Mouse (Mus musculus) hindbrain, postnatal 0 days (tissue): ENCODE results near the gene Shld1. TPM values are rescaled to one million over a fixed set of nuclear protein-coding genes. Genes with fewer than 3 reads are reported as not detected.

Experiments
- ATAC-seq: fragments of 200-750 bp; cut with Nextera tagmentation; 2 replicates; pipeline ENCODE4 v1.8.0; 2017; ENCODE audit warnings: mild to moderate bottlenecking, moderate TSS enrichment, moderate library complexity
- DNase-seq: peaks from one replicate; pipeline ENCODE4 v3.0.0-alpha.2; 2015; ENCODE audit warnings: low spot score
- H3K27ac ChIP-seq: fragments of 300-500 bp; sonication (generic); 2 replicates; pipeline ENCODE4 v1.5.1; 2014; ENCODE audit warnings: mild to moderate bottlenecking
- H3K27me3 ChIP-seq: fragments of 300-500 bp; sonication (generic); 2 replicates; pipeline ENCODE4 v1.6.1; 2014; ENCODE audit warnings: low read length, mixed read lengths; ENCODE audit not compliant: insufficient read depth
- H3K36me3 ChIP-seq: fragments of 300-500 bp; sonication (generic); 2 replicates; pipeline ENCODE4 v1.6.1; 2014; ENCODE audit warnings: low read length, mixed read lengths; ENCODE audit not compliant: insufficient read depth
- H3K4me1 ChIP-seq: fragments of 300-500 bp; sonication (generic); 2 replicates; pipeline ENCODE4 v1.6.1; 2014; ENCODE audit warnings: antibody characterized with exemption, low read length, mixed read lengths; ENCODE audit not compliant: insufficient read depth
- H3K4me2 ChIP-seq: fragments of 300-500 bp; sonication (generic); 2 replicates; pipeline ENCODE4 v1.6.1; 2014; ENCODE audit warnings: low read depth, mild to moderate bottlenecking, low read length, moderate library complexity, mixed read lengths
- H3K4me3 ChIP-seq: fragments of 300-500 bp; sonication (generic); 2 replicates; pipeline ENCODE4 v1.5.1; 2014; ENCODE audit warnings: low read length
- H3K9ac ChIP-seq: fragments of 300-500 bp; sonication (generic); replicated peaks from 2 replicates; pipeline ENCODE4 v1.6.1; 2014; ENCODE audit warnings: mild to moderate bottlenecking, low read length, moderate library complexity, mixed read lengths
- H3K9me3 ChIP-seq: fragments of 300-500 bp; sonication (generic); 2 replicates; pipeline ENCODE4 v1.6.1; 2016; ENCODE audit warnings: low read length, mixed read lengths
- CTCF ChIP-seq: IDR thresholded peaks from 2 replicates; pipeline ENCODE4 v1.5.1; 2016; ENCODE audit warnings: antibody characterized with exemption, control low read depth, low read depth
- WGBS: fragments of 180-500 bp; shearing (Covaris S2); extraction: QIAGEN DNeasy Blood & Tissue Kit; methylation state at CpG from one replicate; pipeline ENCODE4 v1.1.7; 2014; 5-methylcytosine and 5-hydroxymethylcytosine counted together
- polyA plus RNA-seq: library from polyadenylated mRNA; unstranded; fragments of >200 nt; fragmentation: Nextera tagmentation; extraction: Ambion mirVana; gene quantifications from 2 replicates; pipeline ENCODE4 v1.2.1, GENCODE M21; 2015
- total RNA-seq: library from RNA; depleted of rRNA; stranded (reverse); fragments of >200 nt; gene quantifications from 2 replicates; pipeline ENCODE4 v1.2.3, GENCODE M21; 2014

Shld1 gene
- total and polyA plus RNA-seq, 2 experiments from 2014 or later, result 16.7 to 17.8 TPM

DNA sequence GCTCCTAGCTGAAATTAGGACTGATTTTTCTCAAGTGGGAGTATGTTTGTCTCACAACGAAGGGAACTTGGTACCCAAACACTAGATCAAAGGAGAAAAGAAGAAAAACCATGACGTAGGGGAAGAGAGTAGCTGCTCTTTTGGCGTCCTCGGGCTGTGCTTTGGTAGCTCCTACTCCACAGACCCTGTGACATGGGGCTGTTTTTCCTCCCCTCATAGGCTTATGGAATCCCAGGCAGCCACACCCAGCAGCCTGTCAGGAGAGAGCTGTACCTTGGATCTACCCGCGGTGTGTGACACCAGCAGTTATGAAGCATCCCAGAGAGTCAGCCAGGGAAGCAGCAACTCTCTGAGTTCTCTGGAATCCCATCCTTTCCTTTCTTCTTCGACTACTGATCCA is 5.0 kb downstream of the Shld1 start:
- ATAC-seq (no peak), DNase-seq (no peak)
- no peak overlapping the region for H3K27ac ChIP-seq
- H3K4me3 ChIP-seq, result no peak overlapping the region
- WGBS, result 77% methylated on average over 7 of the region's 7 CpGs
- 0 out of 2 replicates have a peak, but pooled peaks cover 5% of the 10 kb centered on the region for H3K4me1 ChIP-seq
- H3K4me2 ChIP-seq, result no peak overlapping the region
- no peaks in the 10 kb centered on the region for H3K9me3 ChIP-seq
- H3K27me3 ChIP-seq, result no peaks in the 10 kb centered on the region
- H3K9ac ChIP-seq, result no peak overlapping the region
- no peaks in the 10 kb centered on the region for H3K36me3 ChIP-seq
- no peak for TF ChIP-seq CTCF

- no peak for TF ChIP-seq CTCF
- Histone ChIP-seq H3K27me3 (no peaks in the 10 kb centered on the region), H3K36me3 (no peaks in the 10 kb centered on the region), H3K9me3 (no peaks in the 10 kb centered on the region), H3K9ac (no peak overlapping the region), H3K27ac (no peak overlapping the region), H3K4me2 (no peak overlapping the region), H3K4me3 (no peak overlapping the region), H3K4me1 (0 out of 2 replicates have a peak, but pooled peaks cover 5% of the 10 kb centered on the region)
- ATAC-seq (no peak), DNase-seq (no peak)
- WGBS, result 58% methylated on average over 1 of the region's 1 CpGs
These were observed 5.6 kb downstream of the Shld1 start for GRCm38 (mm10) chr2:132692320-132692719.

DNA sequence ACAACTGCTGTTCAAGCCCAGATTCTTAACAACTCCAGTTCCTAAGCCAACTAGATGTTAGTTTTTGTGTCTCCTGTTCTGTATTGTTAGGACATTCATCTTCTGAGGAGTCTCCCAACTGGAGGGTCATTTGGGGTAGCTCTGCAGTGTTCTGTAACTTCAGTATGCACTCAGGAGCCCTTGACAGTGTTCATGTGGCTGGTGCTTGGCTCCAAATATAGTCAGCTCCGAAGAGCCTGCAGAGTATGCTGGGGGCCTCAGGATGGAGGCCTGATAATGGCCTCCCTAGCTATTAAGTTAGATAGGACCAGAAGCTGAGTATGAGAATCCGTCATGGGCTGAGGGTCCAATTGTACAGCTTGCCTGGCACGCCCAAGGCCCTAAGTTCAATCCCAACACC is 7.2 kb downstream of the Shld1 start:
- Histone ChIP-seq H3K27ac (no peak overlapping the region), H3K4me2 (no peak overlapping the region), H3K9me3 (no peaks in the 10 kb centered on the region), H3K9ac (no peak overlapping the region), H3K4me1 (no peaks in the 10 kb centered on the region), H3K36me3 (no peaks in the 10 kb centered on the region), H3K4me3 (no peak overlapping the region), H3K27me3 (no peaks in the 10 kb centered on the region)
- DNase-seq (no peak), ATAC-seq (no peak)
- no peak for TF ChIP-seq CTCF
- 88% methylated on average over 3 of the region's 3 CpGs for WGBS

DNA sequence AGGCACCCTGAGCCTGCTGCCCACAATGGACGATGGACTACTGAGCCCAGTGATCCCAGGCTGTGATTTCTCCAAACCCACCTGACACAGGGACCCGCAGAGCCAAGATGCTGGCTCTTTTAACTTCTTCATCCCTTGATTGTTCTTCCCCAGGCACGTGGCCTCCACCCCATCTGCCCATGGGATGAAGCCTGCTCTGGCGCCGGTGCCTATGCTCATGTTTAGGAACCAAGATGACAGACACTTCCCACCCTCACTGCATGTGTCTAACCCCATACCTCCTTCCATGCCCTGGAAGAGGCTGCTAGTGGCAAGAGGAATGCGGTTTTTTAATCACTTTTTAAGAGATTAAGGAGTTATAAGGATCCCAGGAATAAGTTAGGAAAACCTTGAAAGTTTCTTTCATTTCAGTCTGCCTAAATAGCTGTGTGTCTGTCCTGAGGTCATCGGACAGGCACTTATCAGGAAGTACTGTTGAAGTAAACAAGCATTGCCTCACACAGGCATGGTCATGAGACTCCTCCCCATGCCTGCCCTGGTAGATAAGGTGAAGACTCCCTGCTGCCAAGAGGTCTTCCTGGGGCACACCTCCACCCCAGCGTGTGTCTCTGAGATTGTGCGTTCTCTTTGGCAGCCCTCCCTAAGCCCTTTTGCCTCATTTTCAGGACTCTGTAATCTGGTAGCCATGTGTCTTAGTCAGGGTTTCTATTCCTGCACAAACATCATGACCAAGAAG is 8.8 kb downstream of the Shld1 start:
- DNase-seq (no peak), ATAC-seq (no peak)
- Histone ChIP-seq H3K27ac (no peak overlapping the region), H3K9me3 (no peaks in the 10 kb centered on the region), H3K27me3 (no peaks in the 10 kb centered on the region), H3K36me3 (no peaks in the 10 kb centered on the region), H3K9ac (no peak overlapping the region), H3K4me3 (no peak overlapping the region), H3K4me1 (no peaks in the 10 kb centered on the region), H3K4me2 (no peak overlapping the region)
- TF ChIP-seq CTCF, result no peak
- WGBS, result 89% methylated on average over 9 of the region's 9 CpGs

DNA sequence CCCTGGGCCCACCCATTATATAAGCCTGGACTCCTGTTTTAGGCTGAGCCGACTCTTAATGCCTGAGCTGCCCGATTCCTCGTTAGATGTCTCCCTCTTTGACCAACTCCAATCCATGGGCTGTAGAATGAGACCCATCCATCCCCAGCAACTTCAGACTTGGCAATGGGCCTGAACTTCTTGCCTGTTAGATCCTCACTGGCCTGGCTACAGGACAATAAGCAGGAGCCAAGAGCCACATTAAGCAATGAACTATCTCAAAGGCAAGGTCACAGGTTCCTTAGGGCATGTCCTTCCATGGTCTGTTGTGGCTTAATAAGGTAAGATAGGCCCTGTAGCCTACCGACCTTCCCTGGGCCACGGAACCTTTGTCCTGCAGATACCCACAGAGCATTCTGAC is 9.8 kb downstream of the Shld1 start:
- Histone ChIP-seq H3K27me3 (no peaks in the 10 kb centered on the region), H3K27ac (0 out of 2 replicates have a peak overlapping the region, but pooled peaks have one; percentile 11), H3K4me1 (no peaks in the 10 kb centered on the region), H3K9ac (no peak overlapping the region), H3K4me3 (no peak overlapping the region), H3K4me2 (no peak overlapping the region), H3K9me3 (no peaks in the 10 kb centered on the region), H3K36me3 (no peaks in the 10 kb centered on the region)
- ATAC-seq (no peak), DNase-seq (no peak)
- WGBS, result 87% methylated on average over 5 of the region's 5 CpGs
- no peak for TF ChIP-seq CTCF

DNA sequence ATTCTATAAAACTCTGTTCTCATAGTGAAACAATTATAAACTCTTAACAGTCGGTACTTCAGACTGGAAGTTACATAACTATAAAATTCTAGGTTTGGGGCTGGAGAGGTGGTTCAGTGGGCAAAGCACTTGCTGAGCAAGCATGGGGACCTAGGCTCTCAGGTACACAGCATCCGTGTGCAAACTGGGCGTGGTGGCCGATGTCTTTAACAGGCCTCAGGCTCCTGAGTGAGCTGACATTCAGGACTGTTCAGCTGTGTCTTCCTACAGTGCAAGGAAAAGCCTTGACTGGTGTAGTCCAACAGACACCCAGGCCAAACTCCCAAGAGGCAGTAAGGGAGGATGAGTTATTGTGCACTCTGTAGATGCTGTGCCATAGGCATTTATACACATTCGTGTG is 10.5 kb downstream of the Shld1 start:
- no peaks in the 10 kb centered on the region for H3K4me1 ChIP-seq
- H3K27me3 ChIP-seq, result no peaks in the 10 kb centered on the region
- no peak for TF ChIP-seq CTCF
- H3K4me2 ChIP-seq, result no peak overlapping the region
- 86% methylated on average over 5 of the region's 5 CpGs for WGBS
- H3K9ac ChIP-seq, result no peak overlapping the region
- no peak for DNase-seq
- peak overlapping the region; percentile 26; the same call in 1 of the 2 replicates for H3K27ac ChIP-seq
- no peaks in the 10 kb centered on the region for H3K9me3 ChIP-seq
- no peaks in the 10 kb centered on the region for H3K36me3 ChIP-seq
- no peak for ATAC-seq
- no peak overlapping the region for H3K4me3 ChIP-seq

GRCm38 (mm10) chr2:132697695-132698094 is 11.0 kb downstream of the Shld1 start:
- Histone ChIP-seq H3K4me1 (no peaks in the 10 kb centered on the region), H3K36me3 (no peaks in the 10 kb centered on the region), H3K9me3 (no peaks in the 10 kb centered on the region), H3K27me3 (no peaks in the 10 kb centered on the region), H3K4me2 (no peak overlapping the region), H3K27ac (peak overlapping the region; percentile 26; the same call in 1 of the 2 replicates), H3K4me3 (no peak overlapping the region), H3K9ac (no peak overlapping the region)
- 72% methylated on average over 7 of the region's 7 CpGs for WGBS
- TF ChIP-seq CTCF, result no peak
- DNase-seq (no peak), ATAC-seq (no peak)
